Mouse (Mus musculus) stomach, embryonic 16.5 days (tissue): Measurements from ENCODE around the gene Tmeff1. TPM values are rescaled to one million over a fixed set of nuclear protein-coding genes. Genes with fewer than 3 reads are reported as not detected.

Experiments used
- ATAC-seq: fragments of 200-750 bp; cut with Nextera tagmentation; 2 replicates; pipeline ENCODE4 v1.8.0; 2017; ENCODE audit warnings: moderate number of reproducible peaks, moderate TSS enrichment; ENCODE audit not compliant: insufficient read depth, low FRiP score
- H3K27ac ChIP-seq: fragments of 300-500 bp; sonication (generic); 2 replicates; pipeline ENCODE4 v1.5.1; 2014; ENCODE audit warnings: low read length
- H3K27me3 ChIP-seq: fragments of 300-500 bp; sonication (generic); 2 replicates; pipeline ENCODE4 v1.6.1; 2014; ENCODE audit warnings: low read length, control low read depth, mixed read lengths; ENCODE audit not compliant: control insufficient read depth, insufficient read depth
- H3K36me3 ChIP-seq: fragments of 300-500 bp; sonication (generic); 2 replicates; pipeline ENCODE4 v1.6.1; 2014; ENCODE audit warnings: low read length; ENCODE audit not compliant: control insufficient read depth, insufficient read depth
- H3K4me1 ChIP-seq: fragments of 300-500 bp; sonication (generic); 2 replicates; pipeline ENCODE4 v1.6.1; 2014; ENCODE audit warnings: low read length, control low read depth, mixed read lengths; ENCODE audit not compliant: control insufficient read depth, insufficient read depth
- H3K4me2 ChIP-seq: fragments of 300-500 bp; sonication (generic); 2 replicates; pipeline ENCODE4 v1.6.1; 2014; ENCODE audit warnings: low read depth, low read length, mixed read lengths
- H3K4me3 ChIP-seq: fragments of 300-500 bp; sonication (generic); replicated peaks from 2 replicates; pipeline ENCODE4 v1.5.1; 2014; ENCODE audit warnings: mild to moderate bottlenecking, low read length
- H3K9ac ChIP-seq: fragments of 300-500 bp; sonication (generic); 2 replicates; pipeline ENCODE4 v1.6.1; 2014; ENCODE audit warnings: low read length
- H3K9me3 ChIP-seq: fragments of 300-500 bp; sonication (generic); replicated peaks from 2 replicates; pipeline ENCODE4 v1.6.1; 2016; ENCODE audit warnings: low read length, control low read depth; ENCODE audit not compliant: control insufficient read depth
- WGBS: fragments of 180-500 bp; shearing (Covaris S2); extraction: QIAGEN DNeasy Blood & Tissue Kit; methylation state at CpG from one replicate; pipeline ENCODE4 v1.1.7; 2014; 5-methylcytosine and 5-hydroxymethylcytosine counted together
- polyA plus RNA-seq: library from polyadenylated mRNA; unstranded; fragments of >200 nt; fragmentation: Nextera tagmentation; extraction: Ambion mirVana; gene quantifications from 2 replicates; pipeline ENCODE4 v1.2.1, GENCODE M21; 2015

Gene Tmeff1
- polyA plus RNA-seq, 1 experiment from 2014 or later = 7.9 TPM

- H3K36me3 ChIP-seq = no peaks in the 10 kb centered on the region
- no peaks in the 10 kb centered on the region for H3K9me3 ChIP-seq
- no peak overlapping the region for H3K4me2 ChIP-seq
- H3K27me3 ChIP-seq = no peaks in the 10 kb centered on the region
- H3K27ac ChIP-seq = no peak overlapping the region
- 77% methylated on average over 2 of the region's 3 CpGs for WGBS
- ATAC-seq = no peak
- no peak overlapping the region for H3K9ac ChIP-seq
- H3K4me1 ChIP-seq = peaks cover 7% of the 10 kb centered on the region; the same call in 1 of the 2 replicates
- H3K4me3 ChIP-seq = no peak overlapping the region
Observed at GRCm38 (mm10) chr4:48581993-48582392, 3.0 kb upstream of the Tmeff1 start.

- peaks cover 7% of the 10 kb centered on the region; the same call in 1 of the 2 replicates for H3K4me1 ChIP-seq
- H3K4me2 ChIP-seq = no peak overlapping the region
- no peak overlapping the region for H3K27ac ChIP-seq
- no peaks in the 10 kb centered on the region for H3K36me3 ChIP-seq
- no peak overlapping the region for H3K9ac ChIP-seq
- H3K4me3 ChIP-seq = no peak overlapping the region
- no peak for ATAC-seq
- no peaks in the 10 kb centered on the region for H3K27me3 ChIP-seq
- H3K9me3 ChIP-seq = no peaks in the 10 kb centered on the region; the same call in 1 of the 2 replicates
- 68% methylated on average over 2 of the region's 2 CpGs for WGBS
Observed at GRCm38 (mm10) chr4:48582941-48583340, 2.0 kb upstream of the Tmeff1 start.

- H3K9ac ChIP-seq = peak overlapping the region; percentile 96
- WGBS = under 1% methylated on average over 72 of the region's 92 CpGs
- peak overlapping the region; percentile 86 for H3K27ac ChIP-seq
- peak overlapping the region; percentile 74 for H3K4me2 ChIP-seq
- peak overlapping the region; percentile 91 for H3K4me3 ChIP-seq
- H3K9me3 ChIP-seq = no peaks in the 10 kb centered on the region; the same call in 1 of the 2 replicates
- H3K27me3 ChIP-seq = no peaks in the 10 kb centered on the region
- H3K4me1 ChIP-seq = peaks cover 19% of the 10 kb centered on the region
- no peaks in the 10 kb centered on the region for H3K36me3 ChIP-seq
- ATAC-seq = peak; percentile 80
Observed at GRCm38 (mm10) chr4:48585241-48586098, 496 bp downstream of the Tmeff1 start.

GRCm38 (mm10) chr4:48586099-48586821 is 1.3 kb downstream of the Tmeff1 start:
- Histone ChIP-seq H3K4me3 (peak overlapping the region; percentile 91), H3K4me2 (peak overlapping the region; percentile 74), H3K27ac (peak overlapping the region; percentile 86), H3K27me3 (no peaks in the 10 kb centered on the region), H3K4me1 (peaks cover 19% of the 10 kb centered on the region), H3K9ac (peak overlapping the region; percentile 96), H3K36me3 (no peaks in the 10 kb centered on the region), H3K9me3 (no peaks in the 10 kb centered on the region; the same call in 1 of the 2 replicates)
- ATAC-seq = peak; percentile 44; the same call in 1 of the 2 replicates
- 4% methylated on average over 12 of the region's 12 CpGs for WGBS

GRCm38 (mm10) chr4:48587526-48587925 is 2.6 kb downstream of the Tmeff1 start:
- no peak overlapping the region for H3K4me2 ChIP-seq
- no peak overlapping the region for H3K4me3 ChIP-seq
- peaks cover 19% of the 10 kb centered on the region for H3K4me1 ChIP-seq
- H3K9me3 ChIP-seq = no peaks in the 10 kb centered on the region; the same call in 1 of the 2 replicates
- 95% methylated on average over 2 of the region's 2 CpGs for WGBS
- no peaks in the 10 kb centered on the region for H3K36me3 ChIP-seq
- ATAC-seq = no peak
- no peaks in the 10 kb centered on the region for H3K27me3 ChIP-seq
- no peak overlapping the region for H3K9ac ChIP-seq
- no peak overlapping the region for H3K27ac ChIP-seq

GRCm38 (mm10) chr4:48588576-48588975 is 3.6 kb downstream of the Tmeff1 start:
- Histone ChIP-seq H3K9ac (no peak overlapping the region), H3K9me3 (no peaks in the 10 kb centered on the region; the same call in 1 of the 2 replicates), H3K27ac (peak overlapping the region; percentile 55), H3K4me1 (peaks cover 19% of the 10 kb centered on the region), H3K4me2 (peak overlapping the region; percentile 32), H3K36me3 (no peaks in the 10 kb centered on the region), H3K27me3 (no peaks in the 10 kb centered on the region), H3K4me3 (no peak overlapping the region)
- no peak for ATAC-seq
- WGBS = 28% methylated on average over 9 of the region's 9 CpGs

GRCm38 (mm10) chr4:48590862-48591261 is 5.9 kb downstream of the Tmeff1 start:
- no peaks in the 10 kb centered on the region for H3K36me3 ChIP-seq
- H3K4me2 ChIP-seq = no peak overlapping the region
- H3K27me3 ChIP-seq = no peaks in the 10 kb centered on the region
- WGBS = 81% methylated on average over 7 of the region's 7 CpGs
- no peaks in the 10 kb centered on the region; the same call in 1 of the 2 replicates for H3K9me3 ChIP-seq
- H3K4me1 ChIP-seq = peaks cover 16% of the 10 kb centered on the region
- no peak overlapping the region for H3K4me3 ChIP-seq
- ATAC-seq = no peak
- no peak overlapping the region for H3K27ac ChIP-seq
- no peak overlapping the region for H3K9ac ChIP-seq

- 72% methylated on average over 3 of the region's 3 CpGs for WGBS
- no peaks in the 10 kb centered on the region for H3K36me3 ChIP-seq
- no peak overlapping the region for H3K4me2 ChIP-seq
- no peak overlapping the region for H3K27ac ChIP-seq
- ATAC-seq = no peak
- peaks cover 14% of the 10 kb centered on the region for H3K4me1 ChIP-seq
- no peak overlapping the region for H3K4me3 ChIP-seq
- H3K9ac ChIP-seq = no peak overlapping the region
- H3K9me3 ChIP-seq = no peaks in the 10 kb centered on the region; the same call in 1 of the 2 replicates
- no peaks in the 10 kb centered on the region for H3K27me3 ChIP-seq
Observed at GRCm38 (mm10) chr4:48591390-48591789, 6.4 kb downstream of the Tmeff1 start.

GRCm38 (mm10) chr4:48592328-48592727 is 7.4 kb downstream of the Tmeff1 start:
- no peak for ATAC-seq
- H3K36me3 ChIP-seq = no peaks in the 10 kb centered on the region
- no peaks in the 10 kb centered on the region; the same call in 1 of the 2 replicates for H3K9me3 ChIP-seq
- 44% methylated on average over 5 of the region's 5 CpGs for WGBS
- H3K27ac ChIP-seq = no peak overlapping the region
- no peak overlapping the region for H3K4me2 ChIP-seq
- H3K4me1 ChIP-seq = peaks cover 11% of the 10 kb centered on the region; the same call in 1 of the 2 replicates
- H3K27me3 ChIP-seq = no peaks in the 10 kb centered on the region
- H3K9ac ChIP-seq = no peak overlapping the region
- no peak overlapping the region for H3K4me3 ChIP-seq
